Mouse (Mus musculus) heart, embryonic 15.5 days (tissue): ENCODE measurements around the gene Olfr1342. TPM values are rescaled to one million over a fixed set of nuclear protein-coding genes. Genes with fewer than 3 reads are reported as not detected.

Source experiments
- ATAC-seq: fragments of 200-750 bp; cut with Nextera tagmentation; replicated peaks from 2 replicates; pipeline ENCODE4 v1.8.0; 2017; ENCODE audit warnings: low read depth, moderate TSS enrichment; ENCODE audit not compliant: insufficient number of reproducible peaks, insufficient read depth, low FRiP score
- H3K27ac ChIP-seq: fragments of 300-500 bp; sonication (generic); 2 replicates; pipeline ENCODE4 v1.5.1; 2015; ENCODE audit warnings: mild to moderate bottlenecking, inconsistent platforms
- H3K27me3 ChIP-seq: fragments of 300-500 bp; sonication (generic); 2 replicates; pipeline ENCODE4 v1.6.1; 2015; ENCODE audit warnings: inconsistent platforms
- H3K36me3 ChIP-seq: fragments of 300-500 bp; sonication (generic); 2 replicates; pipeline ENCODE4 v1.6.1; 2015; ENCODE audit warnings: mild to moderate bottlenecking, inconsistent platforms
- H3K4me1 ChIP-seq: fragments of 300-500 bp; sonication (generic); replicated peaks from 2 replicates; pipeline ENCODE4 v1.6.1; 2015; ENCODE audit warnings: inconsistent platforms
- H3K4me2 ChIP-seq: fragments of 300-500 bp; sonication (generic); 2 replicates; pipeline ENCODE4 v1.6.1; 2015; ENCODE audit warnings: inconsistent platforms, mild to moderate bottlenecking, moderate library complexity
- H3K4me3 ChIP-seq: fragments of 300-500 bp; sonication (generic); 2 replicates; pipeline ENCODE4 v1.5.1; 2015; ENCODE audit warnings: mild to moderate bottlenecking, inconsistent platforms
- H3K9ac ChIP-seq: fragments of 300-500 bp; sonication (generic); 2 replicates; pipeline ENCODE4 v1.6.1; 2015; ENCODE audit warnings: mild to moderate bottlenecking, inconsistent platforms
- H3K9me3 ChIP-seq: fragments of 300-500 bp; sonication (generic); replicated peaks from 2 replicates; pipeline ENCODE4 v1.6.1; 2016; ENCODE audit warnings: inconsistent platforms
- WGBS: fragments of 180-500 bp; shearing (Covaris S2); methylation state at CpG from one replicate; pipeline ENCODE4 v1.1.7; 2015; ENCODE audit warnings: mixed read lengths; 5-methylcytosine and 5-hydroxymethylcytosine counted together
- polyA plus RNA-seq: library from polyadenylated mRNA; unstranded; fragments of >200 nt; fragmentation: Nextera tagmentation; extraction: Ambion mirVana; gene quantifications from 2 replicates; pipeline ENCODE4 v1.2.1, GENCODE M21; 2015

Gene Olfr1342
- polyA plus RNA-seq: not detected in 2 replicates

DNA sequence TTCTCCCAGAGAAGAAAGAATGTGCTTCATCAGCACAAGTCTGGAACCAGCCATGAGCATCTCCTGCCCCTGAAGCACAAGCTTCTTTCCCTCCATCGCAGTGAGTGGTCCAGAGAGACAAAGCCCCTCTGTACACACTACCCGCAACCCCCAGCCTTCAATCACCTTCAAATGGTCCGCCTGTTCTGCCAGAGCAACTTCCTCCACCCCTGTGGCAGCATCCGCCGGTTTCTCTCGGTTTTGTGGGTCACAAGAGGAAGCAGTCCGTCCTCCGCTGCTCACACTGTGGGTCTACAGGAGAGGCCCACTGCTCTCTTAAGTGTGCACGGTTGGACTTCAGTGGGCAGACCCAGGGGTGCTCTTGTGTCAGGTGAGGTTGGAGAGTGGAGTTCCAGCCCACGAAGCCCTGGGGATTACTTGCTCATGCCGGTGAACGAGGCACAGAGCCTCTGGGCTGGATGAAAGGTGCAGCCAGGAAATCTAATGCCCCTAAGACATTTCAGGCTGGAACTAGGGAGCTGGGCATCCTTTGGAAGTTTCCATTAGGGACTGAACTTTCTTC, at the start of gene Olfr1342:
TSS of gene Olfr1342 (minus strand) at position 345 of the 562 bp plus-strand sequence.
- H3K27ac ChIP-seq: no peak within 1 kb of the TSS
- H3K27me3 ChIP-seq: 0 out of 2 replicates have a peak, but pooled peaks cover 2% of the 10 kb centered on the region
- no peaks in the 10 kb centered on the region for H3K36me3 ChIP-seq
- 51% methylated on average over 12 of the region's 12 CpGs for WGBS
- no peak within 1 kb of the TSS for H3K4me2 ChIP-seq
- H3K4me3 ChIP-seq: no peak within 1 kb of the TSS
- no peaks in the 10 kb centered on the region for H3K9me3 ChIP-seq
- H3K9ac ChIP-seq: no peak within 1 kb of the TSS
- no peaks in the 10 kb centered on the region for H3K4me1 ChIP-seq
- ATAC-seq: no peak

DNA sequence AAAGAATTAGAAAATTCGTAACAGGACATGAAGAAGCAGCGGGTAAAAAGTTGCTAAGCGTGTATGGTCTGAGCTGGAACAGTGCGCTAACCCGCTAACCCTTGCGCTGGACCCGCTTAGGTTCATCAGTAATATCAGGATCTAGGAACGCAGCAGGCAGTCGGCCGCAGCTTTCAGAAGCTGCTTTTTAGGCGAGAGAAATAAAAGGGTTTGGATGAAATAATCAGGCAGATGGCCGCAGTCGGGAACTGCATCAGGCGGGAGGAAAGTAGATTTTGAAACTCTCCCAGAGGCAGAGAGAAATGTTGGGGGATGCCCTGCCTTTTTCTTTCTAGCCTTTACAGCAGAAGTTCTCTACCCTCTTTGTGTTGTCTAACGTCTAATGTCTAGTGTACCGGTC, 49.3 kb upstream of the Olfr1342 start:
- Histone ChIP-seq H3K9ac (no peak overlapping the region), H3K4me1 (no peaks in the 10 kb centered on the region), H3K4me2 (no peak overlapping the region), H3K27ac (no peak overlapping the region), H3K27me3 (peaks cover 30% of the 10 kb centered on the region), H3K36me3 (no peaks in the 10 kb centered on the region), H3K9me3 (no peaks in the 10 kb centered on the region), H3K4me3 (no peak overlapping the region)
- 8% methylated on average over 16 of the region's 16 CpGs for WGBS
- no peak for ATAC-seq

DNA sequence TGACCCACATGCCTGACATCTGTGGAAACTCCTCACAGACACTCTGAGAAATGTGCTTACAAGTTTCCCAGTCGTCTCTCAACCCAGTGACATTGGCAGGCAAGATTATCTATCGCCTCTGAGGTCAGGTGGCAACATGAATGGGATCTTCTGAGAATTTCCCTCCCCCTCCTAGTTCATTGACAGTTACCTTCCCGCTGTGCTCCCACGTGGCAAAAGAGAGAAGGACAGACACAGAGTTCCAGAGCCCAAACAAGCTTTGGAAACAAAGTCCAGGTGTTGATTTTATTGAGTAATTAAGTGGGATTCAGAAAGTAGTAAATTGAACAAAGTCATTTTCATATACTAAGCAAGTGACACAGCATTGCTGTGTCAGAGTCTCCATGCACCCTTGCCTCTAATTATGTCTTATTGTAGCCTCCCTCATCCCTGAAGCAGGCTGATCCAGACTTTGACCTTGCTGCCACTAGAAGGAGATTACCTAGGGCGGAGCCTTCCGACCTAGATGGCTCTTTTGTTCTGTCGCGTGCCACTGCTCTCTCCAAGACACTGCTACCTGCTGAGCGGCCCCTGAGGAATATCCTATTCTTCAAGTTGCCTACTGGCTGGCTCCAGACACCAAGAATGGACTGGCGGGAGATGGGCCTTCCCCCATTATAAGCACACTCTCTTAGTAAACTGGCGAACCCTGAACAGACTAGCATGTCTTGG, 48.6 kb upstream of the Olfr1342 start:
- 12% methylated on average over 11 of the region's 11 CpGs for WGBS
- Histone ChIP-seq H3K9ac (no peak overlapping the region), H3K4me2 (no peak overlapping the region), H3K4me1 (no peaks in the 10 kb centered on the region), H3K27me3 (peaks cover 30% of the 10 kb centered on the region), H3K27ac (no peak overlapping the region), H3K4me3 (no peak overlapping the region), H3K9me3 (no peaks in the 10 kb centered on the region), H3K36me3 (no peaks in the 10 kb centered on the region)
- no peak for ATAC-seq

GRCm38 (mm10) chr4:118739574-118739973, 47.0 kb upstream of the Olfr1342 start:
- H3K9me3 ChIP-seq: no peaks in the 10 kb centered on the region
- ATAC-seq: no peak
- no peak overlapping the region for H3K27ac ChIP-seq
- no peak overlapping the region for H3K9ac ChIP-seq
- WGBS: 58% methylated on average over 3 of the region's 3 CpGs
- H3K27me3 ChIP-seq: peaks cover 30% of the 10 kb centered on the region
- no peak overlapping the region for H3K4me2 ChIP-seq
- no peaks in the 10 kb centered on the region for H3K36me3 ChIP-seq
- H3K4me1 ChIP-seq: no peaks in the 10 kb centered on the region
- H3K4me3 ChIP-seq: no peak overlapping the region

DNA sequence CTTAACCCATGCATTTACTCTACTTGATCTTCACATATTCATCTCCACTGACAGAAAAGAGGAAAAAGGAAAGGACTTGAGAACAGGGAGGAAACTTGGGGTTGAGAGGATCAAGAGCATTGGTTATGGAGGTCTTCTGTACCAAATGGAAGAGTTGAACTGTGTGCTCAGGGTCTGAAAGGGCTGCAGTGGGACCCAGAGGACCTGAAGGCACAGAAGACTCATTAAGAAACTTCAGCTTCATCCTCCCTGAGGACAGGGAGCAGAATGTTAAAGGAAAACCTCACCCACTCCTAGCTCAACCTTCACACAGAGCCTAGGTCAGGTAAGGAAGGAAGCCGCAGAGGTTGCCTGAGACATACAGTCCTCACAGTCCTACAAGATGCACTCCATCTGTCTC, 39.3 kb upstream of the Olfr1342 start, which contains the start of gene Olfr1339:
TSS of gene Olfr1339 (plus strand) at position 301 of the 400 bp plus-strand sequence.
- WGBS: 80% methylated on average over 1 of the region's 1 CpGs
- Histone ChIP-seq H3K9me3 (no peaks in the 10 kb centered on the region), H3K4me2 (no peak within 1 kb of the TSS), H3K27ac (no peak within 1 kb of the TSS), H3K36me3 (no peaks in the 10 kb centered on the region), H3K27me3 (no peaks in the 10 kb centered on the region), H3K4me3 (no peak within 1 kb of the TSS), H3K4me1 (no peaks in the 10 kb centered on the region), H3K9ac (no peak within 1 kb of the TSS)
- no peak for ATAC-seq

DNA sequence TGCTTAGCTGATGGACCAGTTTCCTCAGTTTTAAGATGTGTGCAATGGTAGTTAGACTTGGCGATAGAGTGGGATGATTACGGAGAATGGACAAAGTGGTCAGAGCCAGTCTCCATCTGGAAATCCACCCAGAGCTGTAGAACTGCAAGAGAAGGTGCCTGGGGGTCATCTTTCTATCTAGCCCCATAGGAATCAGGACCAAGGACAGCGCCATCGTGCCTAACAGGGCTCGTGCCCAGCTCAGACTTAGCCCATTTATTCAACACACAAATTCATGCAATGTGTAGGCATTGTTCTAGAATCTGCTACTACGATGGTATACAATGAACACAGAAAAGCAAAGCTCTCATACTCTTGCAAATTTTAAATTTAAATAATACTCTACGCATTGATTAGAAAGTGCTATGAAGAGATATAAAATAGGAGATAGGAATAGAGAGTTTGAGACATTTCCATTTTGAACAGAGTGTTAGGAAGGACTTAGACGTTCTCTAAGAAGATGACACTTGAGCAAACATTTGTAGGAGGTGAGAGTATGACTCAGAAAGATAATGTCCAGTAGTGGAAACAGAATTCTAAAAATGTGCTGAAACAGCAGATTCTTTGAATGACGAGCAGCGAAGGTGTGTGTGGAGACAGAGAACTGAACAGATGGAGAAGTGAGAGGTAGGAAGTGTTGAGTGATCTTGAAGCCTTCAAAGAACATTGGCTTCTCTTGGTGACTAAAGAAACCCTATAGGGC, 29.4 kb upstream of the Olfr1342 start:
- no peak overlapping the region for H3K27ac ChIP-seq
- H3K4me2 ChIP-seq: no peak overlapping the region
- H3K9me3 ChIP-seq: no peaks in the 10 kb centered on the region
- H3K36me3 ChIP-seq: no peaks in the 10 kb centered on the region
- H3K4me1 ChIP-seq: no peaks in the 10 kb centered on the region
- 45% methylated on average over 10 of the region's 10 CpGs for WGBS
- no peak overlapping the region for H3K9ac ChIP-seq
- no peak for ATAC-seq
- no peaks in the 10 kb centered on the region for H3K27me3 ChIP-seq
- H3K4me3 ChIP-seq: no peak overlapping the region

- Histone ChIP-seq H3K9me3 (no peaks in the 10 kb centered on the region), H3K4me3 (no peak within 1 kb of the TSS), H3K9ac (no peak within 1 kb of the TSS), H3K27me3 (no peaks in the 10 kb centered on the region), H3K36me3 (no peaks in the 10 kb centered on the region), H3K4me1 (no peaks in the 10 kb centered on the region), H3K27ac (no peak within 1 kb of the TSS), H3K4me2 (no peak within 1 kb of the TSS)
- no peak for ATAC-seq
Measured at GRCm38 (mm10) chr4:118719838-118720237, 27.3 kb upstream of the Olfr1342 start, which contains the start of gene Olfr1340. Gene Olfr1340 (plus strand): TSS chr4:118720138.

GRCm38 (mm10) chr4:118711656-118712055, 19.1 kb upstream of the Olfr1342 start:
- Histone ChIP-seq H3K27me3 (no peaks in the 10 kb centered on the region), H3K4me2 (no peak overlapping the region), H3K9me3 (no peaks in the 10 kb centered on the region), H3K4me1 (no peaks in the 10 kb centered on the region), H3K9ac (no peak overlapping the region), H3K27ac (no peak overlapping the region), H3K36me3 (no peaks in the 10 kb centered on the region), H3K4me3 (no peak overlapping the region)
- 67% methylated on average over 1 of the region's 1 CpGs for WGBS
- ATAC-seq: no peak

GRCm38 (mm10) chr4:118708086-118708485, 15.5 kb upstream of the Olfr1342 start:
- Histone ChIP-seq H3K36me3 (no peaks in the 10 kb centered on the region), H3K27ac (no peak overlapping the region), H3K27me3 (no peaks in the 10 kb centered on the region), H3K4me2 (no peak overlapping the region), H3K9ac (no peak overlapping the region), H3K9me3 (no peaks in the 10 kb centered on the region), H3K4me3 (no peak overlapping the region), H3K4me1 (no peaks in the 10 kb centered on the region)
- ATAC-seq: no peak
- 73% methylated on average over 5 of the region's 5 CpGs for WGBS

DNA sequence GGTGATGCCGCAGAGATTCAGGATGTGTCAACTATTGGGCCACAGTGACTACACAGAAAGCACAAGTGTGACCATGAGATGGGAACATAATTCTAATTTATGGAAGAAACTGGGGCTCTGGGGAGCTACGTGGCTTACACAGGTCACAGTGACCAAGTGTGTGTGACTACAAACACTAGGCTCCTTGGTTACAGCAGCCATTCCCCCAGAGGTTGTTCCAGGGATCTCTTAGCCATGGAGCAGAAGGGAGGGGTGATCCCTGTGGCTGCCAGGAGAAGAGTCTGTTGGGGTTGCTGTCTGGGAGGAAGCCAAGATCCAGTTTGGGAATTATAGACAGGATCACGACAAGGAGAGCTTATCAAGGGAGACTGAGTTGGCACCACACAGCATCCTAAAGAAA, 10.7 kb upstream of the Olfr1342 start, which contains the start of gene Olfr1341:
TSS of gene Olfr1341 (plus strand) at position 301 of the 400 bp plus-strand sequence.
- H3K27me3 ChIP-seq: no peaks in the 10 kb centered on the region
- H3K4me3 ChIP-seq: no peak within 1 kb of the TSS
- H3K9me3 ChIP-seq: no peaks in the 10 kb centered on the region
- no peak within 1 kb of the TSS for H3K27ac ChIP-seq
- no peaks in the 10 kb centered on the region for H3K36me3 ChIP-seq
- WGBS: 68% methylated on average over 3 of the region's 3 CpGs
- H3K9ac ChIP-seq: no peak within 1 kb of the TSS
- H3K4me1 ChIP-seq: no peaks in the 10 kb centered on the region
- no peak for ATAC-seq
- H3K4me2 ChIP-seq: no peak within 1 kb of the TSS

DNA sequence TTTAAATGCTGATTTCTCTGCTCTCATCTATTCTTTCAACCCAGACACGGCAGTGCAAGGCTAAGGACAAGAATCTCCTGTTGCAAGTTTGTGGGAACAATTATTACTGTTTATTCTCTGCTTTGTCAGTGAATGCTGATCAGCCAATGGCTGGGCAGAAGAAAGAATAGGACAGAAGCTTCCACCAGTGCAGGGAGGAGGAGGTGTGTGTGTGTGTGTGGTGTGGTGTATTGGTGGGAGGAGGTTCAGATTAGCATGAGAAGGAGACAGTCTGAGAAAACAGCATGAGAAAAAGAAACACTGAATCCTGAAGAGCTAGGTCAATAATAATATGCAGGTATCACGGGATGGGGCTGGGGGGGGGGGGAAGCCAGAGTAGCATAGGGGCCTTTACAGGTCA, 1.3 kb upstream of the Olfr1342 start:
- no peaks in the 10 kb centered on the region for H3K9me3 ChIP-seq
- no peak overlapping the region for H3K9ac ChIP-seq
- ATAC-seq: no peak
- no peak overlapping the region for H3K27ac ChIP-seq
- WGBS: 47% methylated on average over 2 of the region's 2 CpGs
- 0 out of 2 replicates have a peak, but pooled peaks cover 2% of the 10 kb centered on the region for H3K27me3 ChIP-seq
- H3K4me2 ChIP-seq: no peak overlapping the region
- H3K4me1 ChIP-seq: no peaks in the 10 kb centered on the region
- H3K4me3 ChIP-seq: no peak overlapping the region
- H3K36me3 ChIP-seq: no peaks in the 10 kb centered on the region
